Mouse (Mus musculus): Measurements from ENCODE around the gene Rngtt. TPM values are rescaled to one million over a fixed set of nuclear protein-coding genes. Genes with fewer than 3 reads are reported as not detected.
"Not testable (repeated sequence)": the region's sequence is repeated elsewhere in the genome, so short reads cannot be mapped to it uniquely, and the experiment has no call there.

Rngtt gene
- polyA plus RNA-seq, 1 experiment from 2014 or later = 19.2 TPM

- no peaks in the 10 kb centered on the region for H3K27me3 ChIP-seq (ENCODE audit: insufficient read depth, low read length)
- no peak overlapping the region for H3K9ac ChIP-seq (replicated peaks; ENCODE audit: low read length)
- H3K4me3 ChIP-seq (ENCODE audit: low read length) = no peak overlapping the region
- no peak overlapping the region for H3K4me2 ChIP-seq (replicated peaks; ENCODE audit: low read depth, low read length)
- no peaks in the 10 kb centered on the region for H3K9me3 ChIP-seq (ENCODE audit: low read length)
- no peak overlapping the region for H3K27ac ChIP-seq (ENCODE audit: low read length)
- 89% methylated on average over 1 of the region's 1 CpGs for WGBS
- ATAC-seq (ENCODE audit: low FRiP score, low TSS enrichment) = no peak
- H3K4me1 ChIP-seq (ENCODE audit: insufficient read depth, low read length) = no peaks in the 10 kb centered on the region
- H3K36me3 ChIP-seq (ENCODE audit: insufficient read depth, low read length) = no peaks in the 10 kb centered on the region
These were observed 109.5 kb downstream of the Rngtt start for GRCm38 (mm10) chr4:33419644-33420043.

- Histone ChIP-seq H3K4me1 (ENCODE audit: insufficient read depth, low read length) (no peaks in the 10 kb centered on the region), H3K27ac (ENCODE audit: low read length) (no peak overlapping the region), H3K27me3 (ENCODE audit: insufficient read depth, low read length) (no peaks in the 10 kb centered on the region), H3K9ac (replicated peaks; ENCODE audit: low read length) (no peak overlapping the region), H3K4me3 (ENCODE audit: low read length) (no peak overlapping the region), H3K9me3 (ENCODE audit: low read length) (no peaks in the 10 kb centered on the region), H3K4me2 (replicated peaks; ENCODE audit: low read depth, low read length) (no peak overlapping the region), H3K36me3 (ENCODE audit: insufficient read depth, low read length) (no peaks in the 10 kb centered on the region)
- 66% methylated on average over 4 of the region's 4 CpGs for WGBS
- no peak for ATAC-seq (ENCODE audit: low FRiP score, low TSS enrichment)
These were observed 118.7 kb downstream of the Rngtt start for GRCm38 (mm10) chr4:33428856-33429255.

- WGBS = 87% methylated on average over 6 of the region's 6 CpGs
- no peaks in the 10 kb centered on the region for H3K9me3 ChIP-seq (ENCODE audit: low read length)
- H3K36me3 ChIP-seq (ENCODE audit: insufficient read depth, low read length) = no peaks in the 10 kb centered on the region
- no peak overlapping the region for H3K27ac ChIP-seq (ENCODE audit: low read length)
- no peak overlapping the region for H3K4me2 ChIP-seq (replicated peaks; ENCODE audit: low read depth, low read length)
- H3K9ac ChIP-seq (replicated peaks; ENCODE audit: low read length) = no peak overlapping the region
- no peak for ATAC-seq (ENCODE audit: low FRiP score, low TSS enrichment)
- no peaks in the 10 kb centered on the region for H3K27me3 ChIP-seq (ENCODE audit: insufficient read depth, low read length)
- no peaks in the 10 kb centered on the region for H3K4me1 ChIP-seq (ENCODE audit: insufficient read depth, low read length)
- no peak overlapping the region for H3K4me3 ChIP-seq (ENCODE audit: low read length)
These were observed 131.8 kb downstream of the Rngtt start for GRCm38 (mm10) chr4:33441864-33442263.

- no peak overlapping the region for H3K9ac ChIP-seq (replicated peaks; ENCODE audit: low read length)
- H3K9me3 ChIP-seq (ENCODE audit: low read length) = no peaks in the 10 kb centered on the region
- H3K27me3 ChIP-seq (ENCODE audit: insufficient read depth, low read length) = no peaks in the 10 kb centered on the region
- no peak for ATAC-seq (ENCODE audit: low FRiP score, low TSS enrichment)
- H3K4me2 ChIP-seq (replicated peaks; ENCODE audit: low read depth, low read length) = no peak overlapping the region
- 94% methylated on average over 3 of the region's 3 CpGs for WGBS
- no peak overlapping the region for H3K27ac ChIP-seq (ENCODE audit: low read length)
- no peaks in the 10 kb centered on the region for H3K4me1 ChIP-seq (ENCODE audit: insufficient read depth, low read length)
- no peak overlapping the region for H3K4me3 ChIP-seq (ENCODE audit: low read length)
- no peaks in the 10 kb centered on the region for H3K36me3 ChIP-seq (ENCODE audit: insufficient read depth, low read length)
These were observed 136.2 kb downstream of the Rngtt start for GRCm38 (mm10) chr4:33446265-33446664.

GRCm38 (mm10) chr4:33446881-33447280 is 136.8 kb downstream of the Rngtt start:
- Histone ChIP-seq H3K36me3 (ENCODE audit: insufficient read depth, low read length) (no peaks in the 10 kb centered on the region), H3K4me2 (replicated peaks; ENCODE audit: low read depth, low read length) (no peak overlapping the region), H3K4me3 (ENCODE audit: low read length) (no peak overlapping the region), H3K4me1 (ENCODE audit: insufficient read depth, low read length) (no peaks in the 10 kb centered on the region), H3K9ac (replicated peaks; ENCODE audit: low read length) (no peak overlapping the region), H3K9me3 (ENCODE audit: low read length) (no peaks in the 10 kb centered on the region), H3K27me3 (ENCODE audit: insufficient read depth, low read length) (no peaks in the 10 kb centered on the region), H3K27ac (ENCODE audit: low read length) (no peak overlapping the region)
- ATAC-seq (ENCODE audit: low FRiP score, low TSS enrichment) = no peak
- 90% methylated on average over 3 of the region's 3 CpGs for WGBS

GRCm38 (mm10) chr4:33450356-33450755 is 140.2 kb downstream of the Rngtt start:
- not testable (repeated sequence) for H3K27me3 ChIP-seq (ENCODE audit: insufficient read depth, low read length); H3K27ac ChIP-seq (ENCODE audit: low read length); H3K9ac ChIP-seq (replicated peaks; ENCODE audit: low read length); H3K9me3 ChIP-seq (ENCODE audit: low read length); H3K4me2 ChIP-seq (replicated peaks; ENCODE audit: low read depth, low read length); H3K36me3 ChIP-seq (ENCODE audit: insufficient read depth, low read length); ATAC-seq (ENCODE audit: low FRiP score, low TSS enrichment); H3K4me3 ChIP-seq (ENCODE audit: low read length); H3K4me1 ChIP-seq (ENCODE audit: insufficient read depth, low read length)
- WGBS = 93% methylated on average over 8 of the region's 8 CpGs

- Histone ChIP-seq H3K36me3 (ENCODE audit: insufficient read depth, low read length) (0 out of 2 replicates have a peak, but pooled peaks cover 3% of the 10 kb centered on the region), H3K9me3 (ENCODE audit: low read length) (no peaks in the 10 kb centered on the region), H3K4me2 (replicated peaks; ENCODE audit: low read depth, low read length) (no peak overlapping the region), H3K4me3 (ENCODE audit: low read length) (no peak overlapping the region), H3K9ac (replicated peaks; ENCODE audit: low read length) (no peak overlapping the region), H3K27ac (ENCODE audit: low read length) (no peak overlapping the region), H3K4me1 (ENCODE audit: insufficient read depth, low read length) (no peaks in the 10 kb centered on the region), H3K27me3 (ENCODE audit: insufficient read depth, low read length) (no peaks in the 10 kb centered on the region)
- 95% methylated on average over 3 of the region's 3 CpGs for WGBS
- ATAC-seq (ENCODE audit: low FRiP score, low TSS enrichment) = no peak
These were observed 149.7 kb downstream of the Rngtt start for GRCm38 (mm10) chr4:33459851-33460250.

GRCm38 (mm10) chr4:33464432-33464831 is 154.3 kb downstream of the Rngtt start:
- H3K27me3 ChIP-seq (ENCODE audit: insufficient read depth, low read length) = no peaks in the 10 kb centered on the region
- no peaks in the 10 kb centered on the region for H3K9me3 ChIP-seq (ENCODE audit: low read length)
- 0 out of 2 replicates have a peak, but pooled peaks cover 3% of the 10 kb centered on the region for H3K36me3 ChIP-seq (ENCODE audit: insufficient read depth, low read length)
- H3K4me3 ChIP-seq (ENCODE audit: low read length) = no peak overlapping the region
- 74% methylated on average over 1 of the region's 1 CpGs for WGBS
- H3K4me2 ChIP-seq (replicated peaks; ENCODE audit: low read depth, low read length) = no peak overlapping the region
- ATAC-seq (ENCODE audit: low FRiP score, low TSS enrichment) = no peak
- no peak overlapping the region for H3K9ac ChIP-seq (replicated peaks; ENCODE audit: low read length)
- H3K27ac ChIP-seq (ENCODE audit: low read length) = no peak overlapping the region
- no peaks in the 10 kb centered on the region for H3K4me1 ChIP-seq (ENCODE audit: insufficient read depth, low read length)

GRCm38 (mm10) chr4:33465871-33466270 is 155.8 kb downstream of the Rngtt start:
- Histone ChIP-seq H3K4me3 (ENCODE audit: low read length) (no peak overlapping the region), H3K9ac (replicated peaks; ENCODE audit: low read length) (no peak overlapping the region), H3K9me3 (ENCODE audit: low read length) (no peaks in the 10 kb centered on the region), H3K4me1 (ENCODE audit: insufficient read depth, low read length) (no peaks in the 10 kb centered on the region), H3K27ac (ENCODE audit: low read length) (no peak overlapping the region), H3K36me3 (ENCODE audit: insufficient read depth, low read length) (0 out of 2 replicates have a peak, but pooled peaks cover 3% of the 10 kb centered on the region), H3K4me2 (replicated peaks; ENCODE audit: low read depth, low read length) (no peak overlapping the region), H3K27me3 (ENCODE audit: insufficient read depth, low read length) (no peaks in the 10 kb centered on the region)
- ATAC-seq (ENCODE audit: low FRiP score, low TSS enrichment) = no peak
- 85% methylated on average over 3 of the region's 3 CpGs for WGBS

GRCm38 (mm10) chr4:33466970-33467399 is 156.9 kb downstream of the Rngtt start:
- H3K27me3 ChIP-seq (ENCODE audit: insufficient read depth, low read length) = no peaks in the 10 kb centered on the region
- H3K27ac ChIP-seq (ENCODE audit: low read length) = no peak overlapping the region
- H3K9ac ChIP-seq (replicated peaks; ENCODE audit: low read length) = no peak overlapping the region
- no peaks in the 10 kb centered on the region for H3K9me3 ChIP-seq (ENCODE audit: low read length)
- 79% methylated on average over 2 of the region's 2 CpGs for WGBS
- H3K4me3 ChIP-seq (ENCODE audit: low read length) = no peak overlapping the region
- ATAC-seq (ENCODE audit: low FRiP score, low TSS enrichment) = no peak
- no peaks in the 10 kb centered on the region for H3K4me1 ChIP-seq (ENCODE audit: insufficient read depth, low read length)
- H3K36me3 ChIP-seq (ENCODE audit: insufficient read depth, low read length) = 0 out of 2 replicates have a peak, but pooled peaks cover 3% of the 10 kb centered on the region
- H3K4me2 ChIP-seq (replicated peaks; ENCODE audit: low read depth, low read length) = no peak overlapping the region

All from kidney, embryonic 16.5 days (tissue).